Mouse (Mus musculus): ENCODE data around the gene Zfp708. TPM values are rescaled to one million over a fixed set of nuclear protein-coding genes. Genes with fewer than 3 reads are reported as not detected.

The Zfp708 gene
- polyA plus RNA-seq, 1 experiment: not detected

DNA sequence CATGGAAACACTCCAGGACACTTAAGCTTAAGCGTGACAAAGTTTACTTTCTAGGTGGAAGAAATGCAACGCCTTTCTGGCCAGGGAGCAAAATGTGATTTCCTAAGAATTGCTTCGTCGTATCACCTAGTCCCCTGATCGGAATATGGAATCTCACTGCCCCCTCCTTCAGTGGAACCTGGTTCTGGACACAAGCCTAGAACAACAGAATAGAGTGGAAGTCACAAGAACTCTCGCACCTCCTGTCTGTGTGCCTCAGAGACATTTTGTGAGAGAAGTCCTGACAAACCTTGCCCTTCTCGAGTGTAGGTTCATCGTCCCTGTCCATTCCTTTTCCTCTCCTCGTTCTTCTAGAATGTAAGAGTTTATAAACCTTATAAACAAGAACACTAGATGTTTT lies 9.9 kb upstream of the Zfp708 start:
- TF ChIP-seq POLR2A (IDR thresholded peaks at IDR 0.05; ENCODE audit: borderline replicate concordance, low read depth, low read length) (no peak), CTCF (IDR thresholded peaks at IDR 0.05; ENCODE audit: low read depth, low read length) (no peak)
- H3K4me1 ChIP-seq (ENCODE audit: control insufficient read depth, insufficient read depth, low read length): peaks cover 5% of the 10 kb centered on the region; the same call in 1 of the 2 replicates
- H3K27ac ChIP-seq (ENCODE audit: insufficient read depth, low read depth, low read length): peak overlapping the region; percentile 72; the same call in 1 of the 2 replicates
- peak overlapping the region; percentile 74 for H3K4me3 ChIP-seq (ENCODE audit: insufficient read depth, low read length)

DNA sequence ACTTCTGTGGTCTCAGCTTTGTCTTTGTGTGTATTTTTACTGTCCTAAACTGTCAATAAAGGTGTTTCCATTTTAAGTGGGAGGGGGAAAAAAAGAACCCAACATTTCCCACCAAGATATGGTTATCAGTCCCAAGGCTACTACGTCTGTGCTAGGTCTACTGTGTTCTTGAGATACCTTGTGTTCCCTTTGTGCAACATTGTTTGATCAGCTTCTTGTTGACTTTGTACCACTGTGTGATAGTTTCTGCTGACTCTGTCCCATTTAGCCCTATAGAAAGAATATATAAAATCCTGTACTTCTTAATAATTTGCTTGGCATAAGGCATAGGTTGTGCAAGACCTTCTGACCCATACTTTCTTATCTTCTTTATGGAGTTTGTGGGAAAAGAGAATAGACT lies 7.6 kb downstream of the Zfp708 start:
- Histone ChIP-seq H3K4me1 (ENCODE audit: control insufficient read depth, insufficient read depth, low read length) (no peaks in the 10 kb centered on the region), H3K4me3 (ENCODE audit: insufficient read depth, low read length) (no peak overlapping the region)
- TF ChIP-seq POLR2A (IDR thresholded peaks at IDR 0.05; ENCODE audit: borderline replicate concordance, low read depth, low read length) (no peak), CTCF (IDR thresholded peaks at IDR 0.05; ENCODE audit: low read depth, low read length) (no peak)

DNA sequence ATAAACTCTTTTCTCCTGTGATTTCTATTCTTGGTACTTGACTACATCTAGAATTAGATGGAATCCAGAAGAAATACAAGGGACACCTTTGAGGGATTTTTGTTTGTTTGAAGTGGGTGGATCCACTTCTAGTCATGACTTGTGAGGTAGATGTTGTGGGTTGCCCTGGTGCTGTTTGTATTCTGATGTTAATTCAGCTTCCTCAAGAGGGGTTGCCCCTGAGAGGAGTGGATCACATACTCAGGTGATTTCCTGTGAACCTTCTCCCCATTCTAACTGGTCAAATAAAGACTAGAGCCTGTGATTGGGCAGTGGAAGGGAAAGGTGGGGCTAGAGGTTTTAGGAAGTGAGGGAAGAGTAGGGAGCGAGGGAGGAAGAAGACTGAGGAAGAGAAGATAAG lies 15.8 kb downstream of the Zfp708 start:
- no peak for TF ChIP-seq CTCF (IDR thresholded peaks at IDR 0.05; ENCODE audit: low read depth, low read length)
- no peak for TF ChIP-seq POLR2A (IDR thresholded peaks at IDR 0.05; ENCODE audit: borderline replicate concordance, low read depth, low read length)
- Histone ChIP-seq H3K4me3 (ENCODE audit: insufficient read depth, low read length) (peak overlapping the region; percentile 92; the same call in 1 of the 2 replicates), H3K4me1 (ENCODE audit: control insufficient read depth, insufficient read depth, low read length) (peaks cover 7% of the 10 kb centered on the region; the same call in 1 of the 2 replicates), H3K27ac (ENCODE audit: insufficient read depth, low read depth, low read length) (peak overlapping the region; percentile 93)

More for the DNA sequence above, 7.6 kb downstream of the Zfp708 start:
- no peak overlapping the region for H3K27ac ChIP-seq (ENCODE audit: insufficient read depth, low read depth, low read length)

DNA sequence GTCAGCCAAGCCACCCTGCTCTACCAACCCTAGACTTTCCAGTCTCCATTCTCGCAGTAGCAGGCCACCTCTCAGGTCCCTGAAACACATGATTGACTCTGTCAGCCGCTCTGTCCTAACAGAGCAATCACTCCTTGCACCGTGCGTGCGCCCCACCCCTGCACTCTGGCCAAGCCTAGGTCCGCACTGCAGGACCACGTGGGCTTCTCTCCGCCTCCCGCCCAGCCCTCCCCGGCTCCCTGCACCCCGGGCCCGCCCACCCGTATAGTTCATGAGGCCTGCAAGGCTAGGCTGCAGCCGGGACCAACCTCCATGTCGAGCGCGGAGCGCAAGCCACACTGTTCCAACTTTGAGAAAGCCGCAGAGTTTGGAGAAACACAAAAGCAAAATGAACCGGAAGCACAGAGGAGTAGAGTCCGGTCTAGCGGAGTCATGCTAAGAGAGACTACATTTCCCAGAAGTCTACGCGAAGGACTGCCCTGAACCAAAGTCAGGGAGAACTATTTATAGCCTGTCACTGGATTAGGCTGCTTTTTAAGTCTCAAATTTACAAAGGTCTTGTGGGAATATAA lies 16.5 kb downstream of the Zfp708 start:
- Histone ChIP-seq H3K27ac (ENCODE audit: insufficient read depth, low read depth, low read length) (peak overlapping the region; percentile 93), H3K4me3 (ENCODE audit: insufficient read depth, low read length) (peak overlapping the region; percentile 92), H3K4me1 (ENCODE audit: control insufficient read depth, insufficient read depth, low read length) (peaks cover 7% of the 10 kb centered on the region; the same call in 1 of the 2 replicates)
- TF ChIP-seq CTCF (IDR thresholded peaks at IDR 0.05; ENCODE audit: low read depth, low read length): no peak
- TF ChIP-seq POLR2A (IDR thresholded peaks at IDR 0.05; ENCODE audit: borderline replicate concordance, low read depth, low read length): no peak

DNA sequence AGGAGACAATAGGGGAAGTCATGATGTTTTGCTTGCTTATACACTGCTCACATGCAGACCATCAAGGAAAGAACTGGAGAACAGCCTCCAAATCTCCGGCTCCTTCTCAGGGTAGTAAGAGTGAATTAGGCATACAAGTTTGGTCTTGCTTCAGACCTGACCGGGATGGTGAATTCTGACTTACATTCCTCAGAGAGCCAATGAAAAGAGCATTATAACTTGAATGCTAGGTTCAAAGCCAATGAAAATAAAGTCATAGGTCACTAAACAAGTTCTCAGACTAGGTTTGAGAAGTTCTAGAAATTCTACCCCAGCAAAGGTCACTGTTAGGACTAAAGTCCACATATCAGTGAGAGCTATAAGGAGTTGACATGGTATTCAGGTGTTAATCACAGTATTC lies 20.5 kb downstream of the Zfp708 start:
- Histone ChIP-seq H3K4me3 (ENCODE audit: insufficient read depth, low read length) (no peak overlapping the region), H3K27ac (ENCODE audit: insufficient read depth, low read depth, low read length) (no peak overlapping the region), H3K4me1 (ENCODE audit: control insufficient read depth, insufficient read depth, low read length) (peaks cover 6% of the 10 kb centered on the region; the same call in 1 of the 2 replicates)
- TF ChIP-seq CTCF (IDR thresholded peaks at IDR 0.05; ENCODE audit: low read depth, low read length): no peak
- TF ChIP-seq POLR2A (IDR thresholded peaks at IDR 0.05; ENCODE audit: borderline replicate concordance, low read depth, low read length): no peak

DNA sequence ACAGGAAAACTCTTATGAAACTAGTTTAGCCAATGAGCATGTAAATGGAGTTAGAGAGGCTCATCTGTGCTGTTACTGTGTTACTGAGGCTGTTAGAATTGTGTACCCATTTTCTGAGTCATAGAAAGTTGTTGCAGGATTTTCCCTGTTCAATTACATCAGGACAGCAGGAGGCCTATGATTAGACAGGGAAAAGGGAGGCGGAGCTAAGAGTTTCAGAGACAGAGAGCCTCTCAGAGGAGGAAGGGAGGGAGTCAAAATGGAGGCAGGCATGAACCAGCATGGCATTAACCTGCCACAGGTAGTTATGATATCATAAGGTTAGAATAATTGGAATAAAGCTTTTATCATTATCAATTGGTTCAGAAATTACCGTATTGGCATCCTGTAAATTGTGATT lies 25.0 kb downstream of the Zfp708 start:
- Histone ChIP-seq H3K4me1 (ENCODE audit: control insufficient read depth, insufficient read depth, low read length) (no peaks in the 10 kb centered on the region), H3K4me3 (ENCODE audit: insufficient read depth, low read length) (no peak overlapping the region), H3K27ac (ENCODE audit: insufficient read depth, low read depth, low read length) (no peak overlapping the region)
- TF ChIP-seq CTCF (IDR thresholded peaks at IDR 0.05; ENCODE audit: low read depth, low read length) (no peak), POLR2A (IDR thresholded peaks at IDR 0.05; ENCODE audit: borderline replicate concordance, low read depth, low read length) (no peak)

DNA sequence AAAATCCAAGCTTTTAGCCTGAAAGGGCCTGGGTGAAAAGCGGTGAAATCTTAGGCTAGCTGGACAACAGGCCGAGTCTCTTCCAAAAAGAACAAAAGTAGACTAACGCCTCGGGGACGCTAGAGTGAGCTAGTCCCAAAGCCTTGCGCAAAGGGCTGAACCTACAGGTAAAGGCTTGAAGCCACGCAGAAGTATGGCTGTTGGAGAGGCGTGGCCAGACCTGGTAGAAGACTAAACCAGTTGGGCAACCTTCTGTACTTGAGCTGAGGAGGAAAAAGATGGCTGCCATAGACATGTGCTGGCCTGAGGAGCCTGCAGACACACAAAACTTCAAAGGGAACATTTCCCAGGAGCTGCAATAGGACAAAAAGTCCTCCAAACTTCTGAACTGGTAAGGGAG lies 32.4 kb downstream of the Zfp708 start:
- Histone ChIP-seq H3K4me3 (ENCODE audit: insufficient read depth, low read length) (no peak overlapping the region), H3K4me1 (ENCODE audit: control insufficient read depth, insufficient read depth, low read length) (no peaks in the 10 kb centered on the region)
- no peak for TF ChIP-seq CTCF (IDR thresholded peaks at IDR 0.05; ENCODE audit: low read depth, low read length)
- TF ChIP-seq POLR2A (IDR thresholded peaks at IDR 0.05; ENCODE audit: borderline replicate concordance, low read depth, low read length): no peak

DNA sequence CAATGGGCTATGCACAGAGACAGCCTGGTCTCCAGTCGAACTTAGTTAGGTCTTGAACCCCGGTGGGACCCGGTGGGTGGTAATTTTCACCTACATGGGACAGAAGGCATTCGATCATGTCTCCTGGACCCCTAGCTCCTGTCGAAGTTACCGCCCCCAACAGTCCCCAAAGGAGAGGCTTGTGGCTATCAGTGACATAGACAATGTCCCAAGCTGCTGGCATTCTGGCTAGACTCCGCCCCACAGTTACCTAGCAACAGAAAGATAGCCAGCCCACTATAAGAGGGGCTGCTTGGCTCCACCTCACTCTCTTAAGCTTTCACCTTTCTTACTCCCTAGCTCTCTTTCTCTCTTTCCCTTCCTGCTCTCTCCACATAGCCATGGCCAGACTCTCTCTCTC lies 35.3 kb downstream of the Zfp708 start:
- peaks cover 4% of the 10 kb centered on the region for H3K4me1 ChIP-seq (ENCODE audit: control insufficient read depth, insufficient read depth, low read length)
- TF ChIP-seq POLR2A (IDR thresholded peaks at IDR 0.05; ENCODE audit: borderline replicate concordance, low read depth, low read length) (no peak), CTCF (IDR thresholded peaks at IDR 0.05; ENCODE audit: low read depth, low read length) (no peak)

More for the DNA sequence above, 32.4 kb downstream of the Zfp708 start:
- H3K27ac ChIP-seq (ENCODE audit: insufficient read depth, low read depth, low read length): no peak overlapping the region

DNA sequence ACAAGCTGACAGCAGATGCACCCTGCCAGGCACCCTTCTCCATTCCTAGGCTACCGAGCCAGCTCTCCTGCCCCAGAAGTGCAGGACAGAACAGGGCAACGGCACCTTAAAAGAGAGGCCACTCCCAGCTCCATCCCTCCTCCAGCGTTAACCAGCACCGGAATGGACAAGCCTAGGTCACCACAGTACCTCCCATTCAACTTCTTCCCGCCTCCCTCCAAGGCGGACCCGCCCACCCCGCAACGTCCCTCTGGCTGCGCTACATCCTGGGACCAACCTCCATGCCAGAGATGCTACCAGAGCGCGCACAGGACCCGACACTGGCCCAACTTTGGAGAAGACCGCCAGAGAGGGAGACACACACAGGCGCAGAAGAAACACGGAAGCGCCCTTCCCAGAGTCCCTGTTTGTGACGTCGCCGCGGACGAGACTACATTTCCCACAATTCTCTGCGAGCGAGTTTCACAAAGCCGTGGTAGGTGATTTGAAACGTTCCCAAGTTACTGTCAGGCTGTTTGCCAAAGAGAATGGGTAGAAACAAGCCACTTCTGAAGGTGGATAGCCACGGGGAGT lies 36.9 kb downstream of the Zfp708 start, which contains the start of gene Zfp712:
Gene Zfp712, minus strand, starts transcription at position 385 of the 573 bp plus-strand sequence.
- Histone ChIP-seq H3K4me1 (ENCODE audit: control insufficient read depth, insufficient read depth, low read length) (peaks cover 4% of the 10 kb centered on the region), H3K27ac (ENCODE audit: insufficient read depth, low read depth, low read length) (peak within 1 kb of the TSS; percentile 78)

More for the DNA sequence above, 35.3 kb downstream of the Zfp708 start:
- Histone ChIP-seq H3K27ac (ENCODE audit: insufficient read depth, low read depth, low read length) (no peak overlapping the region), H3K4me3 (ENCODE audit: insufficient read depth, low read length) (no peak overlapping the region)

DNA sequence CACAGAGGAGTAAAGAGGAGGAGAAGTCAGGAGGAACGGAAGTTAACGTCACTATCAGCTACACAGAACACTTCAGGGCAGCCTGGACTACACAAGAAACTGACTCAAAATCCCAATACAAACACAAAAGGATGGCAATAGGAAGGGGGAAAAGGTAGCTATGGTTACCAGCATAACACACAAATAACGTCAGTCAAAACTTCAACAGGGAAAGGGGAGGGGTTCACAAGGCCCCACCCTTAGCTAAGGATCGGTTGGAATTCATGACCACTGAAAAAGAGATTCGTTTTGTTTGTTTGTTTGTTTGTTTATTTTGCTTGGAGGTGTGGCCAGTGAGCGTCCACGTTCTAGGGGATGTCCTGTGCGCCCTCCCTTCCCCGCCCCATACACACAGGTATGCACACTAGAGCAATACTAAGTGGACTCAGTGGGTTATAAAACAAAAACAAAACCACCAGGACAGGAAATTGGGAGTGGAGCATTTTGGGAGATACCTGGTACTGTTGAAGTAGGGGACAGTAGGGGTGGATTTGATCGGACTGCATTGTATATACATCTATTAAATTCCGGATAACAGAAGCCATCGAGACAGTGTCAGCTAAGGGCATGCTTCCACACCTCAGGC lies 37.5 kb downstream of the Zfp708 start:
- H3K27ac ChIP-seq (ENCODE audit: insufficient read depth, low read depth, low read length): peak overlapping the region; percentile 78; the same call in 1 of the 2 replicates
- peak overlapping the region; percentile 74 for H3K4me3 ChIP-seq (ENCODE audit: insufficient read depth, low read length)
- peaks cover 4% of the 10 kb centered on the region for H3K4me1 ChIP-seq (ENCODE audit: control insufficient read depth, insufficient read depth, low read length)
- no peak for TF ChIP-seq POLR2A (IDR thresholded peaks at IDR 0.05; ENCODE audit: borderline replicate concordance, low read depth, low read length)
- TF ChIP-seq CTCF (IDR thresholded peaks at IDR 0.05; ENCODE audit: low read depth, low read length): no peak

More for the DNA sequence above, 36.9 kb downstream of the Zfp708 start, which contains the start of gene Zfp712:
- no peak for TF ChIP-seq CTCF (IDR thresholded peaks at IDR 0.05; ENCODE audit: low read depth, low read length)
- no peak for TF ChIP-seq POLR2A (IDR thresholded peaks at IDR 0.05; ENCODE audit: borderline replicate concordance, low read depth, low read length)
- H3K4me3 ChIP-seq (ENCODE audit: insufficient read depth, low read length): peak within 1 kb of the TSS; percentile 74

Other genes starting within 250 kb of the Zfp708 start
- 1.2 and 1.7 TPM in 2 replicates for gene Gm10767, start 193.1 kb downstream of the Zfp708 start, polyA plus RNA-seq (2012; ENCODE audit: insufficient read depth, insufficient read length, missing spikeins)
- 0.83 and 1.4 TPM in 2 replicates for gene Zfp712, start 36.8 kb downstream of the Zfp708 start, polyA plus RNA-seq (2012; ENCODE audit: insufficient read depth, insufficient read length, missing spikeins)
- 6.2 and 7.1 TPM in 2 replicates for gene Gm28557, start 10.6 kb upstream of the Zfp708 start, polyA plus RNA-seq (2012; ENCODE audit: insufficient read depth, insufficient read length, missing spikeins)
- gene Rslcan18, start 18.3 kb upstream of the Zfp708 start, polyA plus RNA-seq (2012; ENCODE audit: insufficient read depth, insufficient read length, missing spikeins): 0.90 and 1.5 TPM in 2 replicates
- 3.1 and 3.8 TPM in 2 replicates for gene Zfp759, start 23.7 kb upstream of the Zfp708 start, polyA plus RNA-seq (2012; ENCODE audit: insufficient read depth, insufficient read length, missing spikeins)
- 9.2 and 11.7 TPM in 2 replicates for gene Rsl1, start 75.2 kb upstream of the Zfp708 start, polyA plus RNA-seq (2012; ENCODE audit: insufficient read depth, insufficient read length, missing spikeins)
- 6.5 and 6.7 TPM in 2 replicates for gene Zfp455, start 96.5 kb upstream of the Zfp708 start, polyA plus RNA-seq (2012; ENCODE audit: insufficient read depth, insufficient read length, missing spikeins)
- 2.5 and 2.7 TPM in 2 replicates for gene Zfp458, start 180.5 kb upstream of the Zfp708 start, polyA plus RNA-seq (2012; ENCODE audit: insufficient read depth, insufficient read length, missing spikeins)
- gene Zfp457, start 208.5 kb upstream of the Zfp708 start, polyA plus RNA-seq (2012; ENCODE audit: insufficient read depth, insufficient read length, missing spikeins): 0.84 TPM in 1 of 2 replicates, not detected in the other
- gene Zfp595, start 234.6 kb upstream of the Zfp708 start, polyA plus RNA-seq (2012; ENCODE audit: insufficient read depth, insufficient read length, missing spikeins): 7.0 and 7.9 TPM in 2 replicates

Data from bone marrow macrophage, adult 2 months (primary cell).